Mouse (Mus musculus) bone marrow, adult 2 months (tissue): ENCODE data around the gene Cartpt. TPM values are rescaled to one million over a fixed set of nuclear protein-coding genes. Genes with fewer than 3 reads are reported as not detected.
"Not testable (repeated sequence)": the region's sequence is repeated elsewhere in the genome, so short reads cannot be mapped to it uniquely, and the experiment has no call there.

Experiments
- H3K27ac ChIP-seq: fragments of 200-500 bp; 2 replicates; pipeline ENCODE4 v1.5.1; 2012; ENCODE audit warnings: low read depth, mild to moderate bottlenecking, control low read depth, inconsistent platforms, low read length; ENCODE audit not compliant: control insufficient read depth, poor library complexity, insufficient read depth
- H3K4me1 ChIP-seq: fragments of 200-500 bp; 2 replicates; pipeline ENCODE4 v1.6.1; 2011; ENCODE audit warnings: low read length; ENCODE audit not compliant: control insufficient read depth, insufficient read depth
- H3K4me3 ChIP-seq: fragments of 200-500 bp; replicated peaks from 2 replicates; pipeline ENCODE3; 2011; ENCODE audit warnings: mild to moderate bottlenecking, low read depth, low read length, control low read depth; ENCODE audit not compliant: control insufficient read depth
- CTCF ChIP-seq: fragments of 200-500 bp; IDR thresholded peaks from 2 replicates; pipeline ENCODE4 v1.5.1; 2011; ENCODE audit warnings: low read length, control low read depth; ENCODE audit not compliant: control insufficient read depth, insufficient read depth
- POLR2A ChIP-seq: fragments of 200-500 bp; IDR thresholded peaks from 2 replicates; pipeline ENCODE4 v1.6.1; 2011; ENCODE audit warnings: low read depth, mild to moderate bottlenecking, control low read depth, low read length, borderline replicate concordance; ENCODE audit not compliant: control insufficient read depth
- WGBS: fragments of 180-500 bp; shearing (Covaris S2); methylation state at CpG from one replicate; pipeline ENCODE4 v1.1.7; 2018; 5-methylcytosine and 5-hydroxymethylcytosine counted together
- polyA plus RNA-seq: library from polyadenylated mRNA; stranded (reverse); fragments of >200 nt; gene quantifications from 2 replicates; pipeline ENCODE4 v1.2.4, GENCODE M21; 2011; ENCODE audit warnings: low replicate concordance; ENCODE audit not compliant: missing spikeins, insufficient read depth, insufficient read length

Gene Cartpt
- polyA plus RNA-seq, 1 experiment, result not detected

GRCm38 (mm10) chr13:99868438-99868837 lies 32.5 kb downstream of the Cartpt start:
- Histone ChIP-seq H3K27ac (no peak overlapping the region), H3K4me3 (no peak overlapping the region), H3K4me1 (no peaks in the 10 kb centered on the region)
- WGBS, result 77% methylated on average over 6 of the region's 6 CpGs
- TF ChIP-seq CTCF (peak; percentile 14; the same call in 1 of the 2 replicates), POLR2A (no peak)

- H3K4me1 ChIP-seq, result no peaks in the 10 kb centered on the region
- WGBS, result 71% methylated on average over 5 of the region's 5 CpGs
- no peak overlapping the region for H3K27ac ChIP-seq
- TF ChIP-seq POLR2A, result no peak
- TF ChIP-seq CTCF, result no peak
- H3K4me3 ChIP-seq, result no peak overlapping the region
Observed at GRCm38 (mm10) chr13:99864331-99864730, 36.6 kb downstream of the Cartpt start.

DNA sequence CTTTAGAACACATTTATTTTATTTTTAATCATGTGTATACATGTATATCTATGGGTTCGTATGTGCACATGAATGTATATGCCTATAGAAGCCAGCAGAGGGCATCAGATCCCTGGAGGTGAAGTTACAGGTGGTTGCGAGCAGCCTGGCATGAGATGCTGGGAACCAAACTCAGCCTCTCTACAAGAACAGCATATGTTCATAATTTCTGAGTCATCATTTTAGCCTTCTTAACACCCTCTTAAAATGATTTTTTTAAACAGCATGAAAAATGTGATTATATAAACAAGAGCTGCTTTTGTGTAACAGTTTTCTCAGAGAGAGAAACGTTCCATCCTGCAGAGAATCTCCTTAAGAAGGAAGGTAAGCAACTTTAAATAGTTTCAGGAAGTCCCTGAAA lies 40.2 kb downstream of the Cartpt start:
- Histone ChIP-seq H3K27ac (no peak overlapping the region), H3K4me1 (no peaks in the 10 kb centered on the region), H3K4me3 (no peak overlapping the region)
- WGBS, result 84% methylated on average over 3 of the region's 3 CpGs
- TF ChIP-seq CTCF (no peak), POLR2A (no peak)

GRCm38 (mm10) chr13:99859082-99859481 lies 41.8 kb downstream of the Cartpt start:
- TF ChIP-seq POLR2A, result no peak
- peak; percentile 77 for TF ChIP-seq CTCF
- no peaks in the 10 kb centered on the region for H3K4me1 ChIP-seq
- no peak overlapping the region for H3K4me3 ChIP-seq
- WGBS, result 6% methylated on average over 1 of the region's 1 CpGs
- H3K27ac ChIP-seq, result no peak overlapping the region

DNA sequence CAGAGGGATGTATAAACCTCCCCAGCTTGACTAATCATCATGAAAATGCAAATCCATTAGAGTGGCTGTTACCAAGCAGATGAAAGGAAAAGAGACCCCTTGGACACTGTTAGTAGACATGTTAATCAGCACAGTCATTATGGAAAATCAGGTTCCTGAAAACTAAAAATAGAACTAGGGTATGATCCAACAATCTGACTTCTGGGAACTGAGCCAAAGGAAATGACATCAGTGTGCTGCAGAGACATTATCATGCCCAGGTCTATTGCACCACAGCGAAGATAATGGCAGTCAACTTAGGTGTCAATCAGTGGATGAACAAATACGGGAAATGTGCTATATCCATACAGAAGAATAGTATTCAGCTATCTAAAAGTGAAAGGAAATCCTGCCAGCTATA lies 43.0 kb downstream of the Cartpt start:
- Histone ChIP-seq H3K4me3 (no peak overlapping the region), H3K27ac (no peak overlapping the region), H3K4me1 (no peaks in the 10 kb centered on the region)
- no peak for TF ChIP-seq POLR2A
- no peak for TF ChIP-seq CTCF
- 13% methylated on average over 2 of the region's 2 CpGs for WGBS

GRCm38 (mm10) chr13:99857336-99857735 lies 43.6 kb downstream of the Cartpt start:
- WGBS, result 71% methylated on average over 9 of the region's 9 CpGs
- no peak overlapping the region for H3K27ac ChIP-seq
- no peaks in the 10 kb centered on the region for H3K4me1 ChIP-seq
- TF ChIP-seq POLR2A (no peak), CTCF (no peak)
- H3K4me3 ChIP-seq, result no peak overlapping the region

DNA sequence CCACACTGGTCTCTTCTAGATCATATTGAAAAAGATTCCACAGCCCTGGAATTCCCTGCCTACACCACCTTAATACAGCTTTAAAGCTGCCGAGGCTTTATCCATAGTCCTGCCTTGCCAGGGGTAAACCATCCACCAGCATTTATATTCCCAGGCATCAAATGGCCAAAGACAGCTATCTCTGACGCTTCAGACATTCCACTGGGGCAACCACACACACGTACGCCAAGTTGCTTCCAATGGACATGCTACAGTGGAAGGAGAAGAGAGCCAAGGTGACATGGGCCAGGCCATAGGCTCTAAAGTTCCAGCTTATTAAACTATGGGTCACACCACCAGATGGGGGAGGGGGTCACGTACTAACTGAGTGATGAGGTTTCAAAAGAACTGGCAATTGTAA lies 45.7 kb downstream of the Cartpt start:
- no peak overlapping the region for H3K27ac ChIP-seq
- no peaks in the 10 kb centered on the region for H3K4me1 ChIP-seq
- 84% methylated on average over 5 of the region's 5 CpGs for WGBS
- no peak overlapping the region for H3K4me3 ChIP-seq
- TF ChIP-seq CTCF, result no peak
- TF ChIP-seq POLR2A, result no peak

- TF ChIP-seq CTCF (no peak), POLR2A (no peak)
- 78% methylated on average over 2 of the region's 2 CpGs for WGBS
- no peak overlapping the region for H3K27ac ChIP-seq
- H3K4me1 ChIP-seq, result no peaks in the 10 kb centered on the region
- H3K4me3 ChIP-seq, result no peak overlapping the region
Observed at GRCm38 (mm10) chr13:99853131-99853530, 47.8 kb downstream of the Cartpt start.

DNA sequence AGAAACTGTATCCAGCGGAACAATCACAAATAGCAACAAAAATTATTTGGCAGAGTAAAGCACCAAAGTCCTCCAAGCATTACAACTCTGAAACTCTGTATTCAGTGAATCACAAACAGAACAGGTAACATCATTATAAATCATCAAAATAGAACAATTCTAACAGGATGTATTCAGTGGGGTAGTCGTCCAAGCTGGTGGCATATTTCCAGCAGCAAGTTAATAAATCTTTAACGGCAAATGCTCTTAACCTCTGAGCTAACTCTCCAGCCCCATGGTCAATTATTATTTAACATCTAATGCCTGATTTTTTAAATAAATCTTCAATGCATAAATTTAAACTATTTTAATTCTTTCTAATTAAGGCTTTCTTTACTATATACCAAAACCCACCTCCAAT lies 48.5 kb downstream of the Cartpt start:
- not testable (repeated sequence) for H3K4me3 ChIP-seq, H3K27ac ChIP-seq
- 59% methylated on average over 3 of the region's 3 CpGs for WGBS

More for the DNA sequence above, 48.5 kb downstream of the Cartpt start:
- not testable (repeated sequence) for H3K4me1 ChIP-seq
